Mouse (Mus musculus): Measurements from ENCODE around the gene Eme1.

The Eme1 gene

DNA sequence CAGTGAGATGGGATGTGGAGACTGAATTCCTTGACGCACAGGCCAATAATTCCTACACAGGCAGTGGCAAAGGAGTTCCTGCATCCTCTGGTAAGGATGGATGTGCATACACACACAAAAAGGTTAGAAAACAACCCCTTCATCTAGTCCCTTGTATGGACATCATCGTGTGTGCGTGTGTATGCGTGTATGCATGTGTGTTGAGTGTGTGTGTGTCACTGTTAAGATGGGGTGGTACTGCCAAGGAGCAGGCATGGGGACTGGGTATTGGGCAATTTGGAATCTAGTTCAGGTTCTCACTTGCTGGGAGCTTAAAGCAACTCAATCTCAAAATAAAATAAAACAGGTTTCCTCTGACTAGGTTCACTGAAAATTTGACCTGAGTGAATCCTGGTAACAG is 7.3 kb downstream of the Eme1 start:
- DNase-seq (ENCODE audit: low read depth, low spot score): no peak

DNA sequence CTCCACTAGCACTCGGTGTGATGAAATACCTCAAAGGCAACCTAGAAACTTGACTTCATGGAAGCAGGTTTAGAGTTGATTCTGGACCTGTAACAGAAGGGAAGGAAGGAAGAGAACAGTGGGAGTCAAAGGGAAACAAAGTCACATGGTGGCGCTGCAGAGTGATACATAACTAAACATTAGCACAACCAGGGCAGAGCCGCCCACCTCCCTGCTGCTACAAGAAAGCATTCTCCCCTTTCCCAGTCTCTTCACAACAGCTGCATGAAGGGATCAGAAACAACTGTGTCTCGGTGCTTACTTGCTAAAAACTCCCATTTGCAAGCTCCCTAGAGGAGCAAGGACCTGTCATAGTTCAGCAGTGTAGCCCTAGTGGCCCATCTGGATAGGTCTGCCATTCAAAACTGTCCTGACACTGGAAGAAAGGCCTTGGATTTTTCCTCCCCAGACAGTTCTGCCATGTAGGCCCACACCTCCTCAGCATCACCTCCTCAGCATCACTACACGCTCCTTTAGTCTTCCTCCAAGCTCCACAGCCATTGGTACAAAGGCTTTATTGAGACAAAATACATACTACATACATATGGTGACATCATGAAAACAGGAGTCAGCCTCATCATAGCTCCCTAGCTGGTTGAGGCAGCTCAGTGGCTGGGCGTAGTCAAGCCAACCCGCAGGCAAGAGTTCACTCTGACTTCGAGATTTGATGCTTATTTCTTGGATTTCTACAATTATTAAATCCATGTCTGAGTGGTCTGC is 9.1 kb downstream of the Eme1 start:
- DNase-seq (ENCODE audit: low read depth, low spot score): no peak

DNA sequence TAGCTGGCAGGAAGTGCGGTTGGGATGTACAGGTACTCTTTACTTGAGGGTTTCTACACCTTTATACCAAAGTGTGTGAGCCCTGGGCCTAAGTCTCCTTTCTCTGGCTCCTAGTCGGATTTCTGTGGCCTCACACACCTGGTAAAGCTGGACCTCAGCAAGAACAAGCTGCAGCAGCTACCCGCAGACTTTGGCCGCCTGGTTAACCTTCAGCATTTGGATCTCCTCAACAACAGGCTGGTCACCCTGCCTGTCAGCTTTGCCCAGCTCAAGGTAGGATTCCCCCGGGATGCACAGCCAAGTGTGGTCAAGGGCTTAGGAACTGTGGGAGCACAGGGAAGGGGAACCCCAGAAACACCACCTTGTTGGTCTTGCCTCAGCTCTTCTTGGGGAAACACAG is 19.3 kb downstream of the Eme1 start:
- DNase-seq (ENCODE audit: low read depth, low spot score): no peak

DNA sequence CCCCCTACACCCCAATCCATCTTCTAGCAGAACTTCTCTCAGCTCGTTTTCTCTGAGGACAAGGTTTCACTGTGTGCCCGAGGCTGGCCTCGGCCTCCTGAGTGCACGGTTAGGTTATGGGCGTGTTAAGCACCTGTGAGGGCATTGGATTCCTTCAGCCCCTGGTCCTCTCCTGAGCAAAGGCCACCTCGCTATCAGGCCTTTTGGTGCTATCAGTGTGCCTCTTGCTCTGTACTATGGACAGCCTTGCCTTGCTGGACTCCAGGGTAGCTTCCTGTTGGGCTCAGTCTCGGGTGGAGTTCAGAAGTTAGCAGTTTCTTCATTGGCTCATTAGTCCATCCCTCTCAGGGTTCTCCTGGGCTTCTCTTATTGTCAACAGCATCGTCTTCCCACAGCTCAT is 20.8 kb downstream of the Eme1 start:
- no peak for DNase-seq (ENCODE audit: low read depth, low spot score)

DNA sequence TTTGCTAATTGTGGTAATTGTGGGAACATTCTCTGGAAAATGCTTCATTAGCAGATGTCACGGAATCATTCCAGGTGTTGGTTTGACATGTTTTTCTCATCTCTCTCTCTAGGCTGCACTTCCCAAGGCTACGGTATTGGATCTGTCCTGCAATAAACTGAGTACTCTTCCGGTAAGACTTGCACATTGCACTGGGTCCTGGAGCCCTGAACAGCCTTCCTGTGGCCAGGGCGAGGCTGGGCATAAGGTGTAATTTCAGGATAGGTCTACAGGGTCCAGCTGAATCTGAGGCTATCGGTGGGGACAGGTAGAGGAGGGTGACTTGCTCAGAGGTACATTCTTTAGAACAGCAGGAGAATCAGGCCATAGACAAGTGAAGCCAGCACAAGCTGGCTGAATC is 21.8 kb downstream of the Eme1 start:
- DNase-seq (ENCODE audit: low read depth, low spot score): no peak

DNA sequence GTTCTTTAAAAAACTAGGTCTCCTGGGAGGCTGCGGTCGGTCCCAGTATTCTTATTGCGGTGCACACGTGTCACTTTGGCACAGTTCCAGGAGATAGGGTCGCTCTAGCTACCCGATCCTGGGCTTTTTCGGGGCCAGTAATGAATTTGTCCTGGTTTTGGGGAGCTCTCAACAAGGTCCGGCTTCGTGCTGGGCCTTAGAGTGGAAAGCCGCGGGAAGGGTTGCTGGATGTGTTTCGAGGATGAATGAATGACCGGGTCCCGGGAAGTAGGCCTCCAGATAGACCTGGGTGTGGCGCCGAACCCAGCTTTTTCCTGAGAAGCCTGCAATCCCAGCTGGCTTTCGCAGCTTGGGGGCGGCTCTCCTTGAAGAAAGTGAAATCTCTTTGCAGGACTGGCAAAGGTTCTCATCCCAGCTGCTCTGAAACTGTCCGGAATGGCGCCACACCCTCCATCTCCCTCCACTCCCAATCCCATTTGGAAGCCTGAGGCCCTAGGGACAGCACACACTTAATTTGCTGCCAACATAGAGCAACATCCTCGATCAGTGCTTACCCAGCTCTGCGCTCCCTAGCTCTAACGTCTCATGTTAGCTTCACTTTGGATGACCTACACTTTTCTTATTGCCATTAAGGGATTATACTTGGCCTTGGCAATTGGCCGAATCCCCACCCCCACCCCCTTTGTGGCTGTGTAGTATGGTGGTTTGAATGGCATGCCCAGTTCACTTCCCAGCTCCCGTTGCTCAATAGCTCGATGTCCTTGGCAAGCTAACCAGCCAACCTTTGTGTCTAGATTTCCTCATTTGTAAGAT is 23.4 kb downstream of the Eme1 start:
- DNase-seq (ENCODE audit: low read depth, low spot score): peak; percentile 7

DNA sequence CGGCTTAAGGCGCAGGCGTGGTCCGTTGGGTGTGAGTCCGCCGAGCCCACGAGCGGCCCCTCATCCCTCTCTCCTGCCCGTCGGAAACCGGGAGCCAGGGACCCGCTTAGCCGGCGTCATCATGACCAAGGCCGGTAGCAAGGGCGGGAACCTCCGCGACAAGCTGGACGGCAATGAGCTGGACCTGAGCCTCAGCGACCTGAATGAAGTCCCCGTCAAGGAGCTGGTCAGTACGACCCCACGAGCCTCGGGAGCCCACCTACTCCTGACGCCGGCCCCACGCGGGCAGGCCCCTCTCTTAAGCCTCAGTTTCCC is 23.9 kb downstream of the Eme1 start:
- DNase-seq (ENCODE audit: low read depth, low spot score): no peak

DNA sequence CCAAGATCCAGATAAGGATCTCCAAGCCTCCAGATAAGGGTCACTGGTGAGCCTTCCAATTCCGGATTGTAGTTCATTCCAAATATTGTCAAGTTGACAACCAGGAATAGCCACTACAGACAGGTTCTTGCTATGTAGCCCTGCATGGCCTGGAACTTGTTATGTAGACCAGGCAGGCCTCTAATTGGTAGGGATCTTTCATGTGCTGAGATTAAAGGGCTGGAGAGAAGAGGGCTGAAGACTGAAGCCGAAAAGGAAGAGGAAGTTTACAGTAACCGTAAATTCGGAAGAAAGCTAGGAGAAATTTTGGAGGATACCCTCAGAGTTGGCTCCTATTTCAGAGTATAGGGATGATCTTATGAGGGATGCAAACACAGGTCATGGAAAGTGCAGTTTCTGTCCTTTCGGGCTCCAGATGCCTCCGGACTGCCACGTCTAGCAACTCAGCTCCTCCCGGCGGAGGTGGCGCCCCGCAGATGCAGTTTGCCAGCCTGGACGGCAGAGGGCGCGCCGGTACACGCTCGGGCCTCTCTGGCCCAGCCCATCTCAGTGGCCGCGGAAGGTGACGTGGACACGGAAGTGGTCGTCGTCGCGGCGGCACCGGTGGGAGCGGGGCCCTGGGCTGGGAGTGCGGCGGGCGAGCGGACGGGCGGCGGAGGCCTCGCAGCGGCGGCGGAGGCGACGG is 24.4 kb downstream of the Eme1 start, which contains the start of gene Lrrc59:
TSS of gene Lrrc59 (plus strand) at position 569 of the 685 bp plus-strand sequence.
- DNase-seq (ENCODE audit: low read depth, low spot score): peak; percentile 87

DNA sequence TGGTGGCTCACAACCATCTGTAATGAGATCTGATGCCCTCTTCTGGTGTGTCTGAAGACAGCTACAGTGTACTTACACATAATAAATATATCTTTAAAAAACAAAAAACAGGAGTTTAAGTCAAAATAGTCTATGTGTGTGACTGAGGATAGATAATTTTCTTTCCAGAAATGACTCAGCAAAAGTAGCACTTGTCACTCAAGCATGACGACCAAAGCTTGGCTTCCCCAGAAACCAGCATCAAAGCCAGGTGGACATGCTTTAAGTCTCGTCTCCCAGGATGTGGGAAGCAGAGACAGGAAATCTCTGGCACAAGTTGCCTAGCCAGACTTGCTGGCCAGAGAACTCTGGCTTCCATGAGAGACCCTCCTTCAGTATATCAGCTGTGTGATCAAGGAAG is 31.6 kb downstream of the Eme1 start:
- DNase-seq (ENCODE audit: low read depth, low spot score): no peak

DNA sequence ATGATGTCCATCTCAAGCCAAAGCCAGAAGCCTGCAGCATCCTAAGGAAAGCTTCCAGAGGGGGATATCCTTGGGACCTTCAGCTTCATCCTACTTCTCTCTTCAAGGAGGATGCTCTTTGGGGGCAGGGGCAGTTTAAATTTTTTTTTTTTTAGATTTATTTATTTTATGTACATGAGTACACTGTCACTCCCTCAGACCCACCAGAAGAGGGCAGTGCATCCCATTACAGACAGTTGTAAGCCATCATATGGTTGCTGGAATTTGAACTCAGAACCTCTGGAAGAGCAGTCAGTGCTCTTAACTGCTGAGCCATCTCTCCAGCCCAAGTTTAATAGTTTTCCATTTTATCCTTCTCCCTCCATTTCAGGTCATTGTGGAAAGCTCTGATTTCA is 32.3 kb downstream of the Eme1 start:
- DNase-seq (ENCODE audit: low read depth, low spot score): no peak

DNA sequence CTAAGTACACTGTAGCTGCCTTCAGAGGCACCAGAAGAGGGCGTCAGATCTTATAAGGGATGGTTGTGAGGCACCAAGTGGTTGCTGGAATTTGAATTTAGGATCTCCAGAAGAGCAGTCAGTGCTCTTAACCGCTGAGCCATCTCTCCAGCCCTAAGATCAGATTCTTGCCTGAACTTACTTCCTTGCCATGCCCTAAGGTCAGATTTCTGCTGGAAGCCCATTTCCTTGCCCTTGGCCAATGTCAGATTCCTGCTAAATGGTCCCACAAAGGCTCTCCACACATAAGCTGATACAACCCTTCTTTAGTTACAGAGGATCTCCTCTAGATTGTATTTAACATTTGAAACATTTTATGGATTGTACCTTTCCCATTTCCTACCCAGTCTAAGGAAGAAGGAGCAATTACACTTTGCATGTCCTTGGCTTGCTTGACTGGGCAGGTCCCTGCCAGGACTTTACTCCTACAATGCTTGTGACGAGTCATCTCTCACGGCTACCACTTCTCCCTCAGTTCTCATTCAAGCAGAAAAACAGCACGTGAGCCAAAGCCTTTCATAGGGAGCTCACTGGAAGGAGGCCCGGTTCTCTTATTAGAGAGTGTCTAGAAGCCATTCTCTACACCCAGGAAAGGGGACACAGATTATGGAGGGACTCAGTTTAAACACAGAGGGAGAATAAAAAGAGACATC is 32.9 kb downstream of the Eme1 start:
- no peak for DNase-seq (ENCODE audit: low read depth, low spot score)

DNA sequence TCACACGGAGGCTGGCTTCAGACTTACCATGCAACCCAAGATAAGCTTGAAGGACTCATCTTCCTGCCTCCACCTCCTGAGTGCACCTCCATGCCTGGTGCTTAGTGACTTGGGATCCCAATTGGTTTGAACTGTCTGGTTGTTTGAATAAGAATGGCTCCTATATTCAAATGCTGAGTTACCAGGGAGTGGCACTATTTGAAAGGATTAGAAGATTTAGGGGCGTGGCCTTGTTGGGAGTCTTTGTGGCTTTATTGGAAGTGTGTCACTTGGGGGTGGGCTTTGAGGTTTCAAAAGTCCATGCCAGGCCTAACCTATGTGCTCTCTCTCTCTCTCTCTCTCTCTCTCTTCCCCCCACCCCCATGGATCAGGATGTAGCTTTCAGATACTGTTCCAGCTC is 36.1 kb downstream of the Eme1 start:
- DNase-seq (ENCODE audit: low read depth, low spot score): no peak

DNA sequence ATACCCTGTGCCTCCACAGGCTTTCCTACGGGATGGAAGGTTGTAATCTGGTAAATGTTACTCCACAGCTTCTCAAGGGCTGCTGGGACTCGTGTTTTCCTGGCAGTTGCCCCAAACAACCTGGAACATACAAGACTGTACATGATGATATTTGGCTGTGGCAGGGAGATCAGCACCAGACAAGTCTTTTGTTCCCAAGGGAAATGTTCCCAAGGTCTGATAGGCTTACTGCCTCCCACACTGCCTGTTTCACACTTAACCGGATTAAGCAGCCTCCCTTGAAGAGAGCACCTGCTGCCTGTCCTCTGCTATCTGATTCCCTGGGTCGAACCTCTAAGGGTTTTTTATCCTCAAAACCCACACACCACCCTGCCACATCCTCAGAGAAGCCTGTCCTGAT is 38.3 kb downstream of the Eme1 start:
- no peak for DNase-seq (ENCODE audit: low read depth, low spot score)

DNA sequence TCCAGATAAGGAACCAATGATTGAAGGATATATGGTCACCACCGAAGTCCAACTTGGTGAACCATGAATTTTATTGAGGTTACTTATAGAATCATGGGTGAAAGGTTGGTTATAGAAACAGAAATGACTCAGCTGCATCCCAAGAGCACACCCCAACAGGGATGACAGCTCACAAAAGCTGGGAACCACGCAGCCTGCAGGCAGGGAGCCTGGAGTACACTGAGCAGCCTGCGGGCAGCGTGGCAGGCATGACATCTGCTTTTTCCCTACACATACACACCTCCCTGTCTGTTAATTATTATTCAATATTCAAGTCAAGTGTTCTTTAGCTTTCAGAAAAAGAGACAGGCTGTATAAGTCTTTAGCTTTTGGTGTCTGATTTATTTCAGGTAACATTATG is 39.2 kb downstream of the Eme1 start:
- DNase-seq (ENCODE audit: low read depth, low spot score): no peak

DNA sequence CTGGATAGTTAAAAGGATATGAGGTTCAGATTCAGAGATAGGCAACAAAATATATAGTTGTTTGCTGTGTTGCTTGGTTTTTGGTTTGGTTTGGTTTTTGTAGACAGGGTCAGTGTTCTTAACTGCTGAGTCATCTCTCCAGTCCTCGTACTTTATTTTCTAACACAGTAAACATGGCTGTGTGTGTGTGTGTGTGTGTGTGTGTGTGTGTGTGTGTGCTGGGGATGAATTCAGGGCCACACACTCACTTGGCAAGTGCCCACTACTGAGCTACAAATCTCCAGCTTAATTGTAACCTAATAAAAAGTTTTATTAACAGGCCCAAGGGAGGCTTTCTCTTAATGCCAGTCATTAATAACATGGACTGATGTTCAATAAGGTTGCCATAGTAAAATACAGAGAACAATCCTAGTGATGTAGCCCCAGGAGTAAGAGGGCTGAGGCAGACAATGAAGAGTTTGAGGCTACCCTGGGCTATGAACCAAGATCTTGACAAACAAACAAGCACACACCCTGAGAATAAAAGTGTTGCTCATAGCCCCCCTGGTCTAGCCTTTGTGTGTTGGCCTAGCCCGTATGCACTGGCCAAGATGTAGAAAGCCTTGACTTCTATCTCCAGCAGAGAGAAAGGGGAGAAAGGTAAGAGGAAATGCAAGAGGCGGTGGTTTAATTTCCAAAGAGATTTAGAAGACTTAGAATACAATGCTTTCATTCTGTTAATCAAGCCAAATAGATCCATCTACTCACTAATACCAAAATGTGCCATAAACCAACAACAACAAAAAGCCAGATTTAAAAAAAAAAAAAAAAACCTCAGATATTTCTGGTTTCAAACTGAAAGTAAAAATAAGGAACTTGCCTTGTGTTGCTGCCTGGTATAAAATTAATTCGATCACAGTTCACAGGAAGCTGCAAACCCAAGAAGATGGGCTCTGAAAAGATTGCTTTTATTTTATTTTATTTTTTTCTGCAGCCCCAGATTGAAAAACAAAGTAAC is 42.7 kb downstream of the Eme1 start:
- no peak for DNase-seq (ENCODE audit: low read depth, low spot score)

DNA sequence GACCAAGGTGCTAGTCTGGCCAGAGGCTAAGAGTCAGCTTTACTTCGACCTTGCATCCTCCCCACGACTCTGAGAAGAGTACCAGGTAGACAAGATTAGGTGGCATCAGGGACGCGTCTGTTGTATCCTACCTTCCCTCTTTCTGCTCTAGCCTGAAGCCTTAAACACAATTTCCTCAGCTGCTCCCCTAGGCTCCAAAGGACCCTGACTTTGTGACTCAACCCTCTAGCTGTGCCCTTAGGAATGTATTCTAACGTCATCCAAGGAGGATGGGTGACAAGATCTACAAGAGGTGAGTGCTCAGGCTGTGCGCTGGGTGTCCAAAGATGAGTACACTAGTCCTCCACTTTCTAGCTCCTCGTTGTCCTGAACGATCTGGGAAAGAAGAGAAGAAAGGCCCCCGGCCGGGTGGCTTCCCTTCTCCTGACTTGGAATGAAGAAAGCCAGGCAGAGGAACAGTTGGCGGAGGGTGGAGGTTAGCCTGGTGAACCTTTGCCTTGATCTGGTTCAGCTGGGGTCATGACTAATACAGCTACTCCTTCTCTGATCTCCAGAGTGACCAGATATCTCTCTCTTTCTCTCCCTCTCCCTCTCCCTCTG is 51.3 kb downstream of the Eme1 start:
- DNase-seq (ENCODE audit: low read depth, low spot score): no peak

DNA sequence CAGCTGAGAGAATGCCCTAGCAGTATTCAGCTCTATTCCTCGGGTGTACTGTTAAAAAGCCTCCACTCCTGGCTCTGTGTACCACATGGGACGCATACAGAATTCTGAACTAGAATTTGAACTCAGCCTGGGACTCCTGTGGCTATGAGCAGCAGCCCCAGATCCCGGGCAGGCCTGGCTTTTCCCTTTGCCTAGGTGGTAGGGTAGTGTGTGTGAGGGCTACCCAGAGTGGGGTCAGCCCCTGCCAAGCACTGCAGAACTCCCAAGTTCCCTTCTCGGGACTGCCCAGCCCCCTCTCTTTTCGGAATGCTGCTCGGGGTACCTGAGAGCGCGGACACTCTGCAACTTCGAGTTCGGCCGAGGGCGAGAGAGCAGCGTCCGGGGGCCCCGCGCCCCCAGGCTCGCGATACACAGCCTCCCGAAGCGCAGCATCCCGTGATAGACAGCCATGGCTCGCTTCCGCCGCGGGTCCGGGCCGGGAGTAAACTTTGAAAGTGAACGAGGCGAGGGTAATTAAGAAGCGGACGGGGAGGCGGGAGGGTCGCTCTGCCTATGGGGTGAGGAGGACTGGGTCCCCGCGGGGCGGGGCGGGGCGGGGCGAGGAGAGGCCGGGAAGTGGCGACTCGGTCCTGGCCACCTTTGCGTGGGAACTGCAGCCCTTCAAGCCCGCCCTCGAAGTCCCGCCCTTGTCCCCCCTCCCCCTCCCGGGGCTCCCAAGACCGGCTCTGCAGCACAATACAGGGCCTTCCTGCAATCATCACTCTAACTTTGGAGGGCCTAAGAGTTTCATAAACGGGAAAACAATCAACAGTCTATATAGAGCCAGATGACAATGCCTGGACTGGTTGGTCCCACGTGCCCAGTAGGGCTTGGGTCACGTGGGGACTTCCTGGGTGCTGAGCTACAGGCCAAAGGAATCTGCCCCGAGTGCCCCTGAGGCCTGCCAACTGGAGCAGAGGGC is 52.2 kb downstream of the Eme1 start, which contains the start of gene Acsf2:
TSS of gene Acsf2 (minus strand) at position 551 of the 961 bp plus-strand sequence.
- DNase-seq (ENCODE audit: low read depth, low spot score): peak; percentile 66

DNA sequence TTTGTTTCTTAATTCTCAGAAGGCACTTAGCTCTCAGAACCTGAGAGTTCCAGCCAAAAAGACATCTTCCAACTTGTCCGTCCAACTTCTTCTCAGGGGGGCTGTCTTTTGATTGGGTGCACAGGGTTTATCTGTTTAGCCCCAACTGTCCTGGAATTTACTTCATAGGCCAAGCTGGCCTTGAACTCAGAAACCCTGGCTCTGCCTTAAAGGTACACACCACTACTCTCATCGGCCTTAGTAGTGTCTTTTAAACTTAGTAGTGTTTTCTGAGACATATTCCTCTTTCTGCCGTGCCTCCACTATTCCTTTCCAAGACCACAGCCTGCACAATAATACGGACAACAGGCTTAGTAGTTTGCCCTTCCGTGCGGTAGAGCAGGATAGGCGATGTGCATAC is 53.3 kb downstream of the Eme1 start:
- DNase-seq (ENCODE audit: low read depth, low spot score): no peak

DNA sequence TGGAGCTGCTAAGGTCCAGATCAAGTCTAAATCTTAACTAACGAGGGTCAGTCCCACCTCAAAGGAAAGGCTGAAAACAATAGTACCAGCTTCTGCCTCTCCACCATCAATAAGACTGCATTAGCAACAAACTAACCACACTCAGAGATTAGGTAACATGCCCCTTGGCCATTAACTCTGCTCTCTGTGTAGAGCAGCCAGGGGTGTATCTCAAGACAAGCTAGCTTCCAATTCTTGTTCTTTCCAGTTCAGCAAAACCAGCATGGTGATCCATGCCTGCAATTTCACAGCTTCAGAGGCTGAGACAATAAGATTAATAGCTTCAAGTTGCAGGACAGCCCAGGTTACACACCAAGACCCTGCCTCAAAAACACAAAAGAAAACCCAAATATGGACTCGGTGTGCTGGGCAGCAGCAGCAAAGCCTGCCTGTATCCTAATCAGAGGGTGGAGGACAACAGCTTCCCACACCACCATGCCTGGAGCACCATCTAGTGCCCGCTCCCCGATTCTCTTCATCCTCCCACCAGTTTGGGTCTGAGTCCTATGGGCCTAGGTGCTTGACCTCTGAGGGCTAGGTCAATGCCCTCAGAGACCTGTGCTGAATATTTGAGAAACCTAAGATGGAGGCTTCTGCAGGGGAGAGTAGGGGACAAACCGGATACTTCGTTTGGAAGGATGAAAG is 55.2 kb downstream of the Eme1 start:
- no peak for DNase-seq (ENCODE audit: low read depth, low spot score)

Data from embryo, embryonic 11.5 days (tissue).